Mouse (Mus musculus): ENCODE data around the gene Enpp6.

Enpp6 gene

DNA sequence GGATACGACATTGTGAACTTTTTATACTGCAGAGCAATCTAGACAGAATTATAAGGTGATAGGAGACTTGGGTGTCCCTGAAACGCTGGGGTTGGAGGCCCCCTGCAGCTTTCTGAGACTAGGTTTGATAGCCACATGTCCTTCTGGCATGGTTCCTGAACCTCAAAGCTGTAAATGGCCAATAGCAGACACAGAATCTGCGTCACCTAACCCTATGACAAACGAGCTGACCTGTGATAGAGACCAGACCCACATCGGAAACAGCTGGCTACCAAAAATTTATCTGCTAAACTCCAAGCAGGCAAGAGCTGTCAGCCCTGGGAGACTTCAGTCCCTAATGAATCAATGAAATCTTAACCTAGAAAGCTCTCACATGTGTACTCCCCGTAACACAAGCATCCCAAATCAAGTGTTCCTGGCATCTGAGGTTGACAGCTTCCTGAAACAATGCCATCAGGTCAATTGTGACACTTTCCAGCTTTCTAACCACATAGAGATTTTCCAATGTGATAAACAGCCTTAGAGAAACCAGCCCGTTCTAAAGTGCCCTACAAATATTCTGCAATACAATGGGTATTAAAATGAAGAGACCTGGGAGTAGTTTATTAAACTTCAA is 74.5 kb downstream of the Enpp6 start:
- DNase-seq (ENCODE audit: low spot score in 2 of 2): no peak

DNA sequence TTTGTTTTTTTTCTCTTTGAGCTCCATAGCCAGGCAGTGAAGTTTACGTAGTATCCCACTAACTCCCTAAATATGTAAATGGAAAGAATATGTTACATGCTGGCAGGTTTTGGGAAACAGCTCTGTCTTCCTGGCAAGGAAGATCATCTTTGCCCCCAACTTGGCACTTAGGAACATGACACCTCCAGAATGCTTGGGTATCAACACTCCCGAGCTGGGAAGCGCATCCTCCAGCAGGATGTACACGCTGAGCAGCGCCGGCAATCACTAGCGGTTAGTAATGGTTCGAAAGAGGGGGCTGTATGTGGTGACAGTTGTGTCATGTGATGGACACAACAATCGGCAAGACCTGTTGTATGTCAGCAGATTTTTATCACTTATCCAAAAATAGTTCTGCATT is 80.4 kb downstream of the Enpp6 start:
- DNase-seq (ENCODE audit: low spot score in 2 of 2): no peak

DNA sequence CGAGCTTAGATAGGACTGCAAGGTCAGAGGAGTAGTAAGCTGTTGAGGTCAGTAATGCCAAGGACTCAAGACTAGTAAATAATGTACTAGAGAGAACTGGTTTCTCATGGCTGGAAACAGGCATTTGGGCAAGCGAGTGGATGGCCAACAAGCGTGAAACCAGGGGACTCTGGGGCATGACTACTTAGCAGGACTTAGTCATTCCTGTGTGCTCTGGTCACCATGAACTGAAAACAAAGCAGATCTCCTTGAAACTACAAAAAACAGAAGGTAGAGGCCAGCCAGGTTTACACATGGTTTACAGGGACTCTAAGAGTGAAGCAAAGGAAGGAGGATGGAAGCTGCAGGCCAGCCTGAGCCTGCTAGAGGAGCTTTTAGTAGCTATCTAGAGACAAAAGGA is 82.9 kb downstream of the Enpp6 start:
- no peak for DNase-seq (ENCODE audit: low spot score in 2 of 2)

DNA sequence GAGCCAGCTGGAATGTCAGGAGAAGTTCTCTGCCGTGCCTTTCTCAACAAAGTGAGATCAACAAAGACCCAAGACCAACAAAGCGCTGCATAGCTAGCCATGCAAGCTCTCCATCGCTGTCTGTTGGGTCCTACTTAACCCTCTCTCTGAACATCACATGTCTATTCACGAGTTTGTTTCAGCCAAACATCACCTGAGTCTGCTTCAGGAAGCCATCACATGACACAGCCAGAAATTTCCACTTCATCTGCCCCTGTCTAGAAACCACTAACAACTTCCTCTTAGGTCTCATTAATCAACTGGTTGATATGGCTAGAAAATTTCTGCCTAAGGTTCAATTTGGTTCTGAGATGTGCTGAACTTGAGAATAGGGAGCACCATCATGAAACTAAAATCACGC is 85.3 kb downstream of the Enpp6 start:
- no peak for DNase-seq (ENCODE audit: low spot score in 2 of 2)

DNA sequence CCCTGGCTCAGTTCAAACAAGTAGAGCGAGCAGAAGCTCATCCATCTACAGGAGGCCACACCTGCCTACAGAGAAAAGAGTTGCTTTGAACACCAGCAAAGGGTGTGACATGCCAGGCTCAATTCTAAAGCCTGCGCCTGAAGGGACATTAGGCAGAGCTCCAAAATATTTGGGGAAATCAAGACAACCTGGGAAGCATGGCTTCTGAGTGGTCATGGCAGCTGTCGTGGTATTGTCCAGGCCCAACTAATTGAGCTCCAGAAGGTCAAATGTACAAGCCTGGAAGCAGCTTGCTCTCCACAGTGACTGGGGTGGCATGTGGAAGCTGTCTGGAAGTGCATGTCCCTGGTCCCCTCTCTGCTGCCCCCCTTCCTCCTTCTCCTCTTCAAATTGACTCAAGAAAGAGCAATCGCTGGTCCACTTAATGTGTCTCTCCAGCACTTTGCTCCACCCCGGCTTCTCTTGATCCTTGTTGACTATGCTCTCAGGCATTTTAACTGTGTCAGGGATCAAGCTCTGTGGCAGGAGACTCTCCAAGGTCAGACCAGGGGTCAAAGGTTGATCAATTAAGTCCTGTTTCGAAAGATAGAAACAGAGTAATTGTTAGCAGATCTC is 89.4 kb downstream of the Enpp6 start:
- no peak for DNase-seq (ENCODE audit: low spot score in 2 of 2)

DNA sequence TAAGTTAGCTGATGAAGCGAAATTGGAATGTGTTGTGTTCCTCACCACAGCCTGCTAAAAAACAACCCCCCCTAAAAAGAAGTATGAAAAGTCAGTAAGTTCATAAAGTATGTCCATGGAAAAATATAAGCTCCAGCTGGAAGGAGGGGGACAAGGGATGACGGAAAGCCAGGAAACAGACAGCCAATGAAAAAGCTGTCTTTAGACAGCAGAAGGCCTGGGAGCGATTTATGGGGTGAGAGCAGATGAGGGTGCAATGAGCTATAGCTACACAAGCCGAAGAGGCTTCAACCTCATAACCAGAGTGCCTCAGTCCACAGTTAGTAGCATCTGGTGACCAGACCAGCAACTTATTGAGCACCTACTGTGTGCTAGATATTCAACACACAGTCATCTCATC is 93.3 kb downstream of the Enpp6 start:
- no peak for DNase-seq (ENCODE audit: low spot score in 2 of 2)

DNA sequence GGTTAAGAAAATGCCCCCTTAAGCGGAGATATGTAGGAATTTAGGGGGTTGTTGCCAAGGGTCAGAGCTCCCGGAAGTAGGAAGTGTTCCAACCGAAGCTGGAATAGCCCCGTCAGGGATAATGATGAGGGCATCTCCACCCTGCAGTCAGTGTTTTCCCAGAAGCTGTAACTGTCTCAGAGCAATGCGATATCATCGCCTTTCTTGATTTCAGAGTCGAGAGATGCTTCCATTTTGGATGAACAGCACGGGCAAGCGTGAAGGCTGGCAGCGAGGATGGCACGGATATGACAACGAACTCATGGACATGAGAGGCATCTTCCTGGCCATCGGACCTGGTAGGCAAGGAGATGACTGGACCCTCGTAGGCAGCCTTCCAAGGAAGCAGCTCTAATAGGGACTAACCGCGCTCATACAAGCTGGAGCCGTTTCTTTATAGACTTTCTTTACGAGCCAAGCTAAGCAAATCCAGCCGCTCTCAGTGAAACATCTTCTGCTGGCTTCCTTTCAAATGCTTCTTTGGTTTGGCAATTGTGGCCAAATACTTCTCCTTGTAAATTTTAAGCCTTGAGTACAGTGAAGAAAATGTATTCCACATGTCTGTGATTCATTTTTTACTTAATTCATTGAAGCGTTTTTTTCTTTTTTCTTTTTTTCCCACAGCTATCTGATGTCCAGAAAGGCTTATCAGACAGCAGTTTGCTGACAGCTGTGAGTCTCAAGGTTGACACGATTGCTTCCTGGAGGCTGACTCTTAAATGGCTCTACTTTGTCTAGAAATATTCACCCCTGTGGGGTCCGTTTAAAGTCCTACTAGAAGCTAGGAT is 95.7 kb downstream of the Enpp6 start:
- peak in 1 of 2 experiments; percentile 28 for DNase-seq (ENCODE audit: low spot score in 2 of 2)

DNA sequence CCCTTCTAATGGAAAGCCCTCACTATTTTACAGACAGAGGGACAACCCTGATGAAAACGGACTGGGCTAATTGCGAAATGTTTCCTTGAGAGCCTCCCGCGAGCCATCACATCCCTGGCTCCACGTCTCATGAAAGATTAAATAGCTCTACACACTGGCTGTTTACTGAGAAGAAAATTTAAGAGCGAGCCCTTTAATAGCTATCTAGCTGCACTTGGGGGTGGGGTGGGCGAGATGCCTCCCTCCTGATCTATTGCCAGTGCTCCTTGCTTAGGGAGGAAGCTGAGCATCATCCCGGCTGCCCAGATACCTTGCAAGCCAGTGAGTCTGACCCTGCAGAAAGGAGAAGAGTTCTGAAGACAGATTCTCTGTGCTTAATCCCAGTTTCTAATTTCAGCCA is 103.3 kb downstream of the Enpp6 start:
- no peak for DNase-seq (ENCODE audit: low spot score in 2 of 2)

DNA sequence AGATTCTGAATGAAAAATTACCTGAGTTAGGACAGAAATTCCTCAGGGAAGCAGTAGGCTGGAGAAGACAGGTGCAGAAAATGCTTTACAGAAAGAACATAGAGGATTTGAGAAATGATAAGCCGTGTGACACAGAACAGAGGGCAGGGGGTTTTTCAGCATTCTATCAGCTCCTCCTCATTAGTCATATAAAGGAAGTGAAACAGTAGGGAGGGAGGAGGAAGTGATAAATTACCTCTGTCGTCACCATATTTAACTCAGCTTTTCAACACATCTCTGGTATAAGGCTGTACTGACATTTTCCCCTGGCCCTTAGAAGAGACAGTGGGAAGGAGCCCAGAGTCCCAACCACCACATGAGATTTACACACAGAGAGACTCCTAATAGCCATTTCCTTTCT is 118.9 kb downstream of the Enpp6 start:
- no peak for DNase-seq (ENCODE audit: low spot score in 2 of 2)

DNA sequence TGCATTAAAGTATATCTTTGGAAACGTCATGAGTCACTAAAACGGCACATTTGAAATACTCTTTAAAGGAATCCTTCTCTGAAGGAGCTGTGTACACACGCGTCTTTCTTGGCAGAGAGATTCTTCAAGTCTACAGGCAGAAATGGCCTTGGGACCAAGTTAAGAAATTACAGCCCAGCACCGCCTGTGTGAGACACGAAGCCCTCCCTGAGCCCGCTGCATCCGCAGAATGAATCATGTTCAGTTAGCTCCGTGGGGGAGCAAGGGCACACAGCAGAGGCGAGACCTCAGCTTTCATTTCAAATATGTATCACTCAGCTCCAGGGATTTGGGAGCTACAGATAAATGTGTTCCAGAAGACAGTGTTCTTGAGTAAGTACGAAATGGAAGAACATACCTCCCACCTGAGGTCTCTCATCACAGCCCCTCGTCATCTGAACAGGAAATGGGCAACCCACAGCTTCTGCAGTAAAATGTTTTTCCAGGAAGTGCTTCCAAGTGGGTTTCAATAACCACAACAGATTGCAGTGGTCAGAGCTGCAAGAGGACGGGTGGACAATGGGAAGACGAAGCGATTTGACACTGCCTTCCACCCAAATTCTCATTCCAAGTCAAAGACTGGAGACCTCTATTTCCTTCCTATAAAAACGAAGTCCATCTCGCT is 127.6 kb downstream of the Enpp6 start:
- no peak for DNase-seq (ENCODE audit: low spot score in 2 of 2)

DNA sequence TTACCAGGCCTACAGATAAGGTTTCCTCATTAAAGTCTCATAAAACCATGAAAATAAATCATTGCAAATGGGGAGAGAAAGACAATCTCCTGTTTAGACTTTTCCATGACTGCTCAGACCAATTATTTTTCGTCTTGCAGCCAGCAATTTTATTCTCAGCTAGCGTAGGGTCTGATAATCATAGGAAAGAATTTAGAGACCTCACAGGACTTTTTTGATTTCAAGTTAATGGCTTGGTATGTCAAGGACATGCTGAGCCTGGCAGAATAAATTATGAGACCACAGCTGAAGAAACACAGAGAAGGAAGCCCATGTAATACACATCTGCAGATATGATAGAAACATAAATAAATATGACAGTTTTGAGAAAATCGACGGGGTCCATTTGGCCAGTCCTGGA is 130.6 kb downstream of the Enpp6 start:
- DNase-seq (ENCODE audit: low spot score in 2 of 2): no peak

DNA sequence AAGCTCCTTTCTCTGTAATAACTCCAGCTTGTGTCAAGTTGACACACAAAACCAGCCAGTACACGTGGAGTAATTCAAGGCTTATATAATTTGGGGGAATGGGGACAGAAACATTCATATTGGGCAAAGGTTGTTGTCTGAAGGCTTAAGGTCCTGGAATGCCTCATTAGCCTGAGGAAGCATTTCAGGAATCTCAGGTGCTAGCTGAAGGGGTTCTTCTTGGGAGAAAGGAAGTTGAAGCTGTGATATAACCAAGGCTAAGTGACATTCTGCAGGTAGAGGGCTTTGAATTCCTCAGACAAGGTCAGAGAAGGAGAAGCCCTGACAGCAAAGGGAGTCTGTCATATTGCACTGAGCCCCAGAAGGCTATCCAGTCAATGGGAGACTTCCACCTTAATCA is 133.2 kb downstream of the Enpp6 start:
- DNase-seq (ENCODE audit: low spot score in 2 of 2): no peak

DNA sequence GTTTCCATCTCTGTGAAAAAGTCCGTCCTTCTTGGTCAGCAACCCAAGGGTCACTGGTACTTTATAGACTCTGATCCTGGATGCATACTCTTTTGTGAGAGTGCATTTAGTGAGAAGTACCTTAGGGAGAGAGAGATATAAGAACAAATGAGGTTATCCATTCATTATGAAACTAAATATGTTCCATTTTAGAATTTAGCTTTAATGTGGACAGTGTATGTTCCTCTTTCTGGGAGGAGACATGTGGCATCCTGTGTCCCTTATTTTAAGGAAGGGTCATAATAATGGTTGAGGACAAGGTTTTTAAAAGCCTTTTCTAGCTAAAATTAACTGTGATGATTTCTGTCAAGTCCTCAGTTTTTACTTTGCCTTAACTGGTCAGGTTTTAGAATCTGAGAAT is 142.2 kb downstream of the Enpp6 start:
- no peak for DNase-seq (ENCODE audit: low spot score in 2 of 2)

DNA sequence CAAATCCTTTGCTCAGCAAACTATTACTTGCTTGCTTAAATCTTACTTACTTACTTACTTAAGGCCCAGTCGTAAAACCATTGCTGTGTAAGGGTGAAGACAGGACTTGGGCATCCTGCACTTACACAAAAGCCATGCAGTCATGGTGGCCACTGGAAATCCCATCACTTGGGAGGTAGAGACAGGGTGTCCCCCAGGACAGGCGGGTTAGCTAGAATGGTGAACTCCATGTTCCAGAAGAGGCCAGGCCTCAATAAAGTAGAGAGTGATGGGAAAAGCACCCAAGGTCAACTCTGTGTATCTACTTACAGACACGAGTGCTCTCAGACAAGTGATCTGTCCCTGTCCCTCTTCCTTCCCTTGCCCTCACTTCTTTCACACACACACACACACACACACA is 146.7 kb downstream of the Enpp6 start:
- no peak for DNase-seq (ENCODE audit: low spot score in 2 of 2)

DNA sequence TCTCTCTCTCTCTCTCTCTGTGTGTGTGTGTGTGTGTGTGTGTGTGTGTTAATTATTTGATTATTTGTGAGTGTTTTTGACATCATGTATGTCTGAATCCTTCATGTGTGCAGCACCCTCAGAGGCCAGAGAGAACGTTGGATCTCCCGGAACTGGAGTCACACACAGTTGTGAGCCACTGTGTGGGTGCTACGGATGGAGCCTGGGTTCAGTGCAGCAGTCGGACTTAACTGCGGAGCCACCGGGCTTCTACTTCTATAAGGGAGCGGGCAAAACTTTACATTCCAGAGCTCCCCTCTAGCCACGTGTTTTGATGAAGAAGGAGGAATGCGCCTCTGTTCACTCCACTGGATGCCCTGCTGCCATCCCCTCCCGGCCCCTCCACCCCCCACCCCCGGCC is 148.0 kb downstream of the Enpp6 start:
- no peak for DNase-seq (ENCODE audit: low spot score in 2 of 2)

DNA sequence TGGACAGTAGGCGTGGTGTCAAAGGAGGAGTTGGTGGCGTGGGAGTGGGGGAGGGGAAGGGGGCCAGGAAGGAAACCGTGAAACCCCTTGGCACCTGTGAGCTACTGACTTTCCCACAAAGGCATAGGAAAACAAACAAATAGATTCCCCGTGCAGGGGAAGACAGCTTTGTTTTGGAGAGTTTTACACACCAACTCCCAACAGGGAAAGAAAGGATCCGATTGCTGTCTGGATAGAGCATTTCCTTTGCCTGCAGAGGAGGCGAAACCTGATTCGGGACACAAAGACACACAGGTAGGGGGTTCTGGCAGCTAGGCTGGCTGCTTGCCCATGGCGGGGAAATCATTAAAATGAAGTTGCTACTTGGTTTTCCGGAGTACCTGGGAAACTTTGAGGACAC is 148.9 kb downstream of the Enpp6 start:
- no peak for DNase-seq (ENCODE audit: low spot score in 2 of 2)

DNA sequence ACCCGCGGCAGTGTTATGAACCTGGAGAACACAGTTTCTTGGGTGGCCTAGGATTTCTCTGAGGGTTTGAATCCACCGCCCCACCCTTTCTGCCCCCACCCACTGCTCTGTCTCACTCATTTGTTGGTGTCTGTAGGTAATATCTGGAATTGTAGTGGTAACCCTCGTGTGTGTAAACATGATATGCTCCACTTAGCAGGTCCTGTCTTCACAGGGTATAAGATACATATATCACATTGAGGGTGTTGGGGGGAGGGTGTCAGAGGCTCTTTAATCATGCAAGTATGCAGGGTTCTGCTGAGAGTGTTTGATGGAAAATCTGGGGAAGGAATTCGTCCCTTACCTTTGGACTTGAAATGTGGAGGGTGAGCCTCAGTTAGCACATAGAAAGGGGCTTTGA is 149.4 kb downstream of the Enpp6 start:
- no peak for DNase-seq (ENCODE audit: low spot score in 2 of 2)

DNA sequence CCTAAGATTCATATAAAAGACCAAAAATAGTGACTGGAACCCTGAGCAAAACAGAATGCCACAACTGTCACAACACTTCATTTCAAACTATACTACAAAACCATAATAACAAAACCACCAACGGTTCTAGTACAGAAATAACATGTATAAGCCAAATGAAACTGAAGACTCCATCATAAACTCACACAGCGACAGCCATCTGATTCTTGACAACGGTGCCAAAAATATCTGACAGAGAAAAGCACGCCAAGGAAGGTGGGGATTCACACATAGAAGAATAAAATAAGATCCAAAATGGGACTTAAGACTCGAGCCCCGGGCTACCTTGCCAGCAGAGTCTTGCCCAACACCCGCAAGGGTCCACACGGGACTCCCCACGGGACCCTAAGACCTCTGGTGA is 158.6 kb downstream of the Enpp6 start:
- DNase-seq (ENCODE audit: low spot score in 2 of 2): no peak
